Mouse (Mus musculus) embryonic facial prominence, embryonic 11.5 days (tissue): ENCODE data around the gene 4930404N11Rik. TPM values are rescaled to one million over a fixed set of nuclear protein-coding genes. Genes with fewer than 3 reads are reported as not detected.

Experiments
- ATAC-seq: fragments of 200-750 bp; cut with Nextera tagmentation; replicated peaks from 2 replicates; pipeline ENCODE4 v1.8.0; 2017; ENCODE audit warnings: low read depth; ENCODE audit not compliant: insufficient number of reproducible peaks, low FRiP score, low TSS enrichment
- DNase-seq: peaks from one replicate; pipeline ENCODE4 v3.0.0-alpha.2; 2015; ENCODE audit warnings: low spot score
- H3K27ac ChIP-seq: fragments of 300-500 bp; sonication (generic); replicated peaks from 2 replicates; pipeline ENCODE4 v1.5.1; 2014; ENCODE audit warnings: mild to moderate bottlenecking, low read depth, low read length, control low read depth
- H3K27me3 ChIP-seq: fragments of 300-500 bp; sonication (generic); 2 replicates; pipeline ENCODE4 v1.6.1; 2014; ENCODE audit warnings: mild to moderate bottlenecking, low read length, moderate library complexity, mixed read lengths; ENCODE audit not compliant: control insufficient read depth, insufficient read depth
- H3K36me3 ChIP-seq: fragments of 300-500 bp; sonication (generic); replicated peaks from 2 replicates; pipeline ENCODE4 v1.6.1; 2014; ENCODE audit warnings: low read depth, mild to moderate bottlenecking, low read length, moderate library complexity, mixed read lengths; ENCODE audit not compliant: control insufficient read depth, insufficient read depth
- H3K4me1 ChIP-seq: fragments of 300-500 bp; sonication (generic); 2 replicates; pipeline ENCODE4 v1.6.1; 2014; ENCODE audit warnings: low read length, mixed read lengths; ENCODE audit not compliant: control insufficient read depth, insufficient read depth
- H3K4me2 ChIP-seq: fragments of 300-500 bp; sonication (generic); 2 replicates; pipeline ENCODE4 v1.6.1; 2014; ENCODE audit warnings: low read depth, mild to moderate bottlenecking, control low read depth, low read length, moderate library complexity
- H3K4me3 ChIP-seq: fragments of 300-500 bp; sonication (generic); 2 replicates; pipeline ENCODE4 v1.5.1; 2014; ENCODE audit warnings: low read depth, low read length, control low read depth
- H3K9ac ChIP-seq: fragments of 300-500 bp; sonication (generic); replicated peaks from 2 replicates; pipeline ENCODE4 v1.6.1; 2014; ENCODE audit warnings: mild to moderate bottlenecking, control low read depth, low read length
- H3K9me3 ChIP-seq: fragments of 300-500 bp; sonication (generic); replicated peaks from 2 replicates; pipeline ENCODE4 v1.6.1; 2016; ENCODE audit warnings: mild to moderate bottlenecking, low read length, inconsistent platforms, mixed read lengths; ENCODE audit not compliant: control insufficient read depth
- WGBS: fragments of 180-500 bp; shearing (Covaris S2); extraction: QIAGEN DNeasy Blood & Tissue Kit; methylation state at CpG from one replicate; pipeline ENCODE4 v1.1.7; 2014; 5-methylcytosine and 5-hydroxymethylcytosine counted together
- polyA plus RNA-seq: library from polyadenylated mRNA; unstranded; fragments of >200 nt; fragmentation: Nextera tagmentation; extraction: Ambion mirVana; gene quantifications from 2 replicates; pipeline ENCODE4 v1.2.1, GENCODE M21; 2014

Gene 4930404N11Rik
- polyA plus RNA-seq, 1 experiment from 2014 or later: not detected

DNA sequence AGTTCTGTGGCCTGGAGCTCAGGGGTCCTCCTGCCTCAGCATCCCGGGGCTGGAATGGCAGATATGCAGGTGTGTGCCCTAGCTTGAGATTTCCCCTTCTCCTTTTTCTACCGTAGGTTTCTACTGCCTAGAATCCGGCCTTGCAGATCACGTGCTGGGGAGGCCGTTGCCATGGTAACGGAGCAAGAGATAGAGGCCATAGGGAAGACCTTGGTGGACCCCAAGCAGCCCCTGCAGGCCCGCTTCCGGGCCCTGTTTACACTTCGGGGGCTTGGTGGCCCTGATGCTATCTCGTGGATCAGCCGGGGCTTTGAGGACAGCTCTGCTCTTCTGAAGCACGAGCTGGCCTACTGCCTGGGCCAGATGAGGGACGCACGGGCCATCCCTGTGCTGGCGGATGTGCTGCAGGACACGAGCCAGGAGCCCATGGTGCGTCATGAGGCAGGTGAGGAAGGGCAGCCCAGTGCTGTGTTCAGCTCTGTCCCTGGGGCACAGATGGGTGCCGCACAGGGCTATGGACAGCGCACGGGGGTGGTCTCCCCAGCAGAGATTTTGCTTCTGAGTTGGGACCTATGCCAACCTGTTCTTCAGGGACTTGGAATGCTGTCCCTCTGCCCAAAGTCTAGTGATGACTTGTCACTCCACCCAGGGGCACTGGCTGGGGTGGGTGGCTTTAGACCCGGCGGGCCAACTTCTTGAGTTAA lies 20.1 kb upstream of the 4930404N11Rik start:
- H3K27me3 ChIP-seq: no peaks in the 10 kb centered on the region
- no peak overlapping the region for H3K9ac ChIP-seq
- no peak for ATAC-seq

DNA sequence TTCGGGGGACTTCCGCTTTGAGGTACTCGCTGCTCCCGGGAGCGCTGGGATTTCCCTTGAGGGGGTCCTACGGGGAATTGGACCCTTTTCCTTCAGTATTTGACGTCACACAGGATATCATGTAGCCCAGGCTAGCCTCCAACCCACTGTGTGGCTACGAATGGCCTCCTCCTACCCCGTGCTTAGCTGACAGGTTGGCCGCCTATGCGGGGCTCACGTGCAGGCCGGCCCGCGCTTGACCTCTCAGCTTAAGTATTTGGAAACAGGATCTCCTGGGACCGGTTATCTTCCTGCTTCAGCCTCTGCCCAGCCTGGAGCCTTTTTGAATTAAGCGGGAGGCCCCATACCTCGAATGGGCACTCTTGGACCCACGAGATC lies 19.0 kb upstream of the 4930404N11Rik start:
- Histone ChIP-seq H3K27me3 (no peaks in the 10 kb centered on the region), H3K4me2 (peak overlapping the region; percentile 82), H3K4me3 (peak overlapping the region; percentile 94), H3K9ac (peak overlapping the region; percentile 82), H3K4me1 (no peaks in the 10 kb centered on the region), H3K27ac (peak overlapping the region; percentile 44), H3K36me3 (peaks cover 7% of the 10 kb centered on the region), H3K9me3 (no peaks in the 10 kb centered on the region)
- DNase-seq: no peak
- WGBS: 1% methylated on average over 19 of the region's 19 CpGs
- ATAC-seq: peak; percentile 30; the same call in 1 of the 2 replicates

More for the DNA sequence above, 20.1 kb upstream of the 4930404N11Rik start:
- no peak for DNase-seq
- no peak overlapping the region; the same call in 1 of the 2 replicates for H3K4me2 ChIP-seq
- H3K4me1 ChIP-seq: no peaks in the 10 kb centered on the region
- WGBS: 87% methylated on average over 22 of the region's 22 CpGs
- no peak overlapping the region for H3K27ac ChIP-seq
- H3K9me3 ChIP-seq: no peaks in the 10 kb centered on the region
- no peak overlapping the region for H3K4me3 ChIP-seq
- H3K36me3 ChIP-seq: peaks cover 7% of the 10 kb centered on the region

DNA sequence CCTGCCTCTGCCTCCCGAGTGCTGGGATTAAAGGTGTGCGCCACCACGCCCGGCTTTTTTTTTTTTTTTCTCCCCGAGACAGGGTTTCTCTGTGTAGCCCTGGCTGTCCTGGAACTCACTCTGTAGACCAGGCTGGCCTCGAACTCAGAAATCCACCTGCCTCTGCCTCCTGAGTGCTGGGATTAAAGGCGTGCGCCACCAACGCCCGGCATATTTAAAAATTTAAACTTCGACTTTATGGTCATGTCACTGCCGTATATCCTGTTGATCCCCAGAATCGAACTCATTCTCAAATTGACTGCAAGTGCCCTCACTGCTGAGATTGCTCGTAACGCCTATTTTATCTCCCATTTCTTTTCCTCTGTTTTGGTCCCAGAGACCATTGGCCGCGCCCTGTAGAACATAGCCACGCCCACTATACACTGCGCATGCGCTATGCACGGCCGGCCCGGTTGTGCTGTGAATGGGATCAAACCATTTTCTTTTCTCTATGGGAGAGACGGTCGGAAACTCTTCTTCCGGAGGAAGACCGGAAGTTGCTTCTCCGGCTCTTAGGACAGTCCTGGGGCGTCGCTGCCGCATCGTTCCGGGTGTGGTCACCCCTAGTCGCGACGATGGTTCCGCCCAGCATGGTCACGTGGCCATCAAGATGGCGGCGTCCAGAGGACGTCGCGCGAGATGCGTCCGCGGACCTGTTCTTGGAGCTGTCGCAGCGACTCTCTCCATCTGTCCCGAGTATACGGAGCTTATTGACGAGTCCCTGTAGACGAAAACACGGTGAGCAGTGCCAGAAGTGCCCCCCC lies 18.4 kb upstream of the 4930404N11Rik start, which contains the start of the genes Dohh and Gm48551:
Gene Dohh (plus strand): TSS at position 627 of the 803 bp plus-strand sequence.
Gene Gm48551 (plus strand): TSS at position 665 of the 803 bp plus-strand sequence.
- H3K4me1 ChIP-seq: no peaks in the 10 kb centered on the region
- H3K36me3 ChIP-seq: peaks cover 7% of the 10 kb centered on the region
- WGBS: 4% methylated on average over 50 of the region's 54 CpGs
- peak within 1 kb of the TSS; percentile 44 for H3K27ac ChIP-seq
- DNase-seq (peak; percentile 98), ATAC-seq (peak; percentile 91)
- H3K4me2 ChIP-seq: peak within 1 kb of the TSS; percentile 82
- H3K4me3 ChIP-seq: peak within 1 kb of the TSS; percentile 94
- H3K9me3 ChIP-seq: no peaks in the 10 kb centered on the region
- no peaks in the 10 kb centered on the region for H3K27me3 ChIP-seq
- peak within 1 kb of the TSS; percentile 82 for H3K9ac ChIP-seq

DNA sequence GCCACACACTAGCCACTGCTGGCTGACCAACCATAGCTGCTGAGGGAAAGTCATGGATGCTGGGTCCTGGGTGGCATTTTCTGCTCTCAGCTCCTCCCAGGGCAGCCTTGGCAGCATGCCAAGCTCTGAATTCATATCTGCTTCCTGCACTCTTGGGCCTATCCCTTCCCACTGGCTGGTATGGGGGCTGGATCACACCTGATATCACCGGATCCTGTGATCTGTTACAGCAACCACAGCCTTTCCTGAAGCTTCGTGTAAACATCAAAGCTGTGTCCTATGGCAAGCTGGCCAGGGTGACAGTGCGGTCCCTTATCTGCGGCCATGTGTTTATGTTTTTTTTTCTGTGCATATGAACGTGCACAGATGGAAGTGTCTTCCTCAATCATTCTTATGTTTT lies 16.4 kb upstream of the 4930404N11Rik start:
- DNase-seq (no peak), ATAC-seq (no peak)
- peaks cover 4% of the 10 kb centered on the region; the same call in 1 of the 2 replicates for H3K4me1 ChIP-seq
- 0 out of 2 replicates have a peak overlapping the region, but pooled peaks have one; percentile 9 for H3K27ac ChIP-seq
- H3K9me3 ChIP-seq: no peaks in the 10 kb centered on the region
- no peak overlapping the region for H3K9ac ChIP-seq
- H3K4me3 ChIP-seq: no peak overlapping the region
- no peak overlapping the region for H3K4me2 ChIP-seq
- no peaks in the 10 kb centered on the region for H3K36me3 ChIP-seq
- WGBS: 76% methylated on average over 5 of the region's 5 CpGs
- H3K27me3 ChIP-seq: no peaks in the 10 kb centered on the region

DNA sequence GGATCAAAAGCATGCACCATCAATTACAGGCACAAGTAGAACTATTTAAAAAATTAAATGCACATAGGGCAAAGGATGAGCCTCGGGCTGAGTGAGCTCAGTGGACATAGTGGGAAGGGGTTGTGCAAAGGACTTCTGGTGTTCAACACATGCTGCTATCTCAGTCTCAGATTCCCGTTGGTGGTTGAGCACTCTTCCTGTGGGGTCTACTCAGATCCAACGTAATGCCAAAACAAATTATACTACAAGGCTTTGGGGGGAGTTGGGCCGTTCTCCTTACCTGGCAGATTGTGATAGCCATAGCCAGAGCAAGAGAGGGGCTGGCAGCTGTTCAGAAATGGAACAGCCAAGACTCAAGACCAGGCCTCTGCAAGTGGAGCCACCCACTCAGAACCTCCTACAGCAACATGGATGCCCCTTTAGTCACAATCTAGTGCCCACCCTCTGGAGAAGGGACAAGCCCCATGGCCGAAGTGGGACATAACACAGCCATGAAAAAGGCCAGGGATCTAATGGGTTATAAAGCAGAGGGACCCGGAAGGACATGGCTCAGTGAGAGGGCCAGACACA lies 14.3 kb upstream of the 4930404N11Rik start:
- 81% methylated on average over 6 of the region's 6 CpGs for WGBS
- Histone ChIP-seq H3K27me3 (no peaks in the 10 kb centered on the region), H3K27ac (no peak overlapping the region), H3K9me3 (no peaks in the 10 kb centered on the region), H3K4me3 (no peak overlapping the region), H3K9ac (no peak overlapping the region), H3K4me1 (peaks cover 8% of the 10 kb centered on the region), H3K4me2 (no peak overlapping the region), H3K36me3 (no peaks in the 10 kb centered on the region; the same call in 1 of the 2 replicates)
- DNase-seq (no peak), ATAC-seq (no peak)

DNA sequence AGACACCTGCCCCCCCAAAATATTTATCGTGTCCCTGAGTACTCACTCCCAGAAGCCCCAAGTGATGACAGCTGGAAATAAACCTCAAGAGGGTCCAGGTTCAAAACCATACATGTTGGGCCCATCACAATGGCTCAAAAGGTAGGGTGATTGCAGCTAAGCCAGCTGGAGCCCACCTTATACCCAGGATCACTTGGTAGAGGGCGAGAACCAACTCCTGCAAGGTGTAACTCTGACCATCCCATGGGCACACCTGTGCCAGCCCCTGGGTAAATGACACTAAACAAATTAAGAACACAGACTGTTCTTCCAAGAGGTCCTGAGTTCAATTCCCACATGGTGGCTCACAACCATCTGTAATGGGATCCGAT lies 13.6 kb upstream of the 4930404N11Rik start:
- Histone ChIP-seq H3K9ac (peak overlapping the region; percentile 67), H3K4me3 (peak overlapping the region; percentile 34), H3K4me2 (peak overlapping the region; percentile 66), H3K36me3 (peaks cover 3% of the 10 kb centered on the region; the same call in 1 of the 2 replicates), H3K27ac (peak overlapping the region; percentile 56), H3K27me3 (no peaks in the 10 kb centered on the region), H3K4me1 (peaks cover 8% of the 10 kb centered on the region), H3K9me3 (no peaks in the 10 kb centered on the region)
- DNase-seq (no peak), ATAC-seq (no peak)
- WGBS: 55% methylated on average over 3 of the region's 3 CpGs

DNA sequence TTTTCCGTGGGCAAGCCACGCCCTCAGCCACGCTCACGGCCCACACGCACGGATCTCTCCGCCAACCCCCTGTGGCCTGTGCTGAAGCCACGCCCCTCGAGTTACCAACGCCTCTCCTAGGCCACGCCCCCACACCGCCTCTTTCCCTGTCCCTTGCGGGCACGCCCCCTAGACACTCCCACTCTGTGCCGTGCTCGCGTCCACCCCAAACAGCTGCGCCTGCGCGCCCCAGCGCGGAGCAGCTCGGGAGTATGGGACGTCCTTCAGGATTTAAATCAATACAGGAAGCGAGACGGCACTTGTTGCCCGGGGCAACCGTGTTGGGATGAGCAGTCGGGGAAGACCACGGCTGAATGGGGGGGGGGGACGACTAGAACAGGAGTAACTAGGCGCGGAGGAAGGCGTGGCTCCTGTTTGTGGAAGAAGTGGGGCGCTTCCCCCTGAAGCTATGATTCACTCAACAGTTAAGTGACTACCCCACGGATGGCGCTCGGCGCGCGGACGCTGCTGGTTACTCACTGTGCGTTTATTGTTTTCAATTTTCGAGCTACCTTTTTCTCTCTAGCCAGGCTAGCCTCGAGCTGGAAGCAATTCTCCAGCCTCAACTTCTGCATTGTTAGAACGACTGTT lies 13.1 kb upstream of the 4930404N11Rik start:
- H3K27me3 ChIP-seq: no peaks in the 10 kb centered on the region
- H3K27ac ChIP-seq: peak overlapping the region; percentile 56
- H3K9ac ChIP-seq: peak overlapping the region; percentile 67
- DNase-seq (peak; percentile 100), ATAC-seq (peak; percentile 92)
- no peaks in the 10 kb centered on the region for H3K9me3 ChIP-seq
- peaks cover 7% of the 10 kb centered on the region; the same call in 1 of the 2 replicates for H3K36me3 ChIP-seq
- peak overlapping the region; percentile 66 for H3K4me2 ChIP-seq
- under 1% methylated on average over 45 of the region's 46 CpGs for WGBS
- H3K4me3 ChIP-seq: peak overlapping the region; percentile 88
- peaks cover 8% of the 10 kb centered on the region for H3K4me1 ChIP-seq
